Mouse (Mus musculus) erythroblast, embryonic 14.5 days (primary cell): Measurements from ENCODE around the gene Vmn1r229.

Experiments
- GATA1 ChIP-seq: IDR thresholded peaks from 2 replicates; pipeline ENCODE4 v1.6.1; 2012; ENCODE audit warnings: low read length, inconsistent platforms, mixed read lengths
- TAL1 ChIP-seq: IDR thresholded peaks from 3 replicates; pipeline ENCODE4 v1.6.1; 2012; ENCODE audit warnings: low read length, inconsistent platforms, mixed read lengths

DNA sequence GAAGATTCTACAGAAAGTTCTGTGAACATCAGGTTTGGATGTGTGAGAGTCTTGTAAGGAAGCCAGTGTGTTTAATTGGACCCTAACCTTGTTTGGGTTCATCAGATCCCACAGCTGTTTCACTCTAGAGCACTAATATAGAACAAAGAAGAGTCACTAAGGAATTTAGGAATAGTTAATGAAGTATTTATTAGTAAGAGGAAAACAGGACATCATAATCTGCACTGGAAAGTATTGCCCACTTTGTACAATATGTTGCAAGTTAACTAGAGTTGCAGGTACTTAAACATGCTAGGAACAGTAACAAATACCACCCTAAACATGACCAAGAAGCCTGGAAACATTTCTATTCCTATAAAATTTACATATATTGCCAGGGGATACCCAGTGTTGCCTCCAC lies 25.3 kb upstream of the Vmn1r229 start, which contains the start of gene Vmn1r228:
- TF ChIP-seq TAL1 = no peak
- no peak for TF ChIP-seq GATA1
